In the genomic region with DNA sequence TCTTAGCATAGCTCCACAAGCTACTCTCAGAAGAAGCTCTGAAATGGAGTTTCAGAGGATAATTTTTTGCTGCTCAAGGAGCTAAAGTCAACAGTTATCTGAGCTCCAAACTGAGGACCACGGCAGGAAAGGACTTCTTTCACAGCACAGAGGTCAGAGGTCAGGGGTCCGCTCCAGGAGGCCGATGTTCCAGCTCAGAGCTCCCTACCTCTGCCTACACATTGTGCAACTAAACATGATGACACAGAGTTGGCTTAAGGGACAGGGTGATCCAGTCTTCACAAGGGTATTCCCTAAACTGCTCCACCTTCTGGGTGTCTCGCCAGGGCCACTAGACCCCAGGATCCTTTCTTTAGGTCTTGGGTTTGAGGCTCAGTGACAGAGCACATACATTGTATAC, we compare ENCODE assay signal across 27 mouse cellular contexts. TPM values are rescaled to one million over a fixed set of nuclear protein-coding genes. Genes with fewer than 3 reads are reported as not detected.
A peak's percentile ranks its signal among the peaks of the same experiment; 100 is the strongest.
DNase-seq lines count a peak whose midpoint lies in the region; ATAC-seq and TF ChIP-seq lines count a peak whose summit lies in the region.
"Had no signal": no experiment of that assay in that cellular context is flagged by ENCODE, and none has a peak within 500 bp of the region (broad histone marks: within the 10 kb centered on the region; RNA-seq: fewer than 3 reads in every experiment).

No protein-coding gene starts in this region.

- no peaks in the 10 kb centered on the region for H3K9me3 ChIP-seq in kidney, embryonic 16.5 days (ENCODE audit: low read length)
- H3K9me3 ChIP-seq in liver, embryonic 12.5 days (replicated peaks) = no peaks in the 10 kb centered on the region
- H3K9me3 ChIP-seq in liver, embryonic 11.5 days (ENCODE audit: control insufficient read depth, low read length) = no peaks in the 10 kb centered on the region
- H3K9me3 ChIP-seq in liver, postnatal 0 days (ENCODE audit: low read length) = no peaks in the 10 kb centered on the region
- H3K9me3 ChIP-seq in midbrain, embryonic 10.5 days (replicated peaks) = no peaks in the 10 kb centered on the region
- H3K9me3 ChIP-seq: heart, embryonic 15.5 days; hindbrain, embryonic 12.5 days; intestine, embryonic 15.5 days; limb, embryonic 13.5 days; midbrain, embryonic 12.5 days had no signal

- no peak overlapping the region for H3K4me3 ChIP-seq in kidney, embryonic 16.5 days (ENCODE audit: low read length)
- H3K4me3 ChIP-seq in liver, embryonic 12.5 days = no peak overlapping the region
- H3K4me3 ChIP-seq in liver, embryonic 11.5 days (ENCODE audit: low read depth, low read length) = no peak overlapping the region
- H3K4me3 ChIP-seq in brown adipose tissue, adult 24 weeks (ENCODE audit: insufficient read depth, low read depth, low read length) = no peak overlapping the region; the same call in 1 of the 2 replicates
- no peak overlapping the region for H3K4me3 ChIP-seq in liver, postnatal 0 days (ENCODE audit: low read depth, low read length)
- H3K4me3 ChIP-seq in midbrain, embryonic 10.5 days = no peak overlapping the region
- H3K4me3 ChIP-seq: erythroblast, embryonic 14.5 days; heart, embryonic 15.5 days; hindbrain, embryonic 12.5 days; intestine, embryonic 15.5 days; layer of hippocampus, adult 2 months; limb, embryonic 13.5 days; midbrain, embryonic 12.5 days had no signal

- TF ChIP-seq CTCF in liver, postnatal 0 days (IDR thresholded peaks at IDR 0.05; ENCODE audit: low read depth) = no peak

- DNase-seq in kidney, adult 9 months = no peak
- DNase-seq in liver, embryonic 11.5 days (ENCODE audit: low spot score) = no peak
- DNase-seq in liver, postnatal 0 days = peak; percentile 66
- DNase-seq in urinary bladder, postnatal 4 days (ENCODE audit: low spot score in 2 of 2) = no peak
- DNase-seq in midbrain, embryonic 10.5 days (ENCODE audit: low spot score) = no peak
- DNase-seq: adrenal gland, postnatal 25 days; cerebellum, adult 2 months; cerebellum, postnatal 14 days; lung, adult 2 months; lung, postnatal 10 days; right cerebral cortex, postnatal 4 days; thymus, adult 18-20 months; thymus, postnatal 25 days had no signal

- no peak overlapping the region; the same call in 1 of the 2 replicates for H3K4me2 ChIP-seq in kidney, embryonic 16.5 days (replicated peaks; ENCODE audit: low read depth, low read length)
- no peak overlapping the region for H3K4me2 ChIP-seq in liver, embryonic 12.5 days
- no peak overlapping the region for H3K4me2 ChIP-seq in liver, embryonic 11.5 days
- H3K4me2 ChIP-seq in liver, postnatal 0 days (ENCODE audit: low read depth, low read length) = no peak overlapping the region
- H3K4me2 ChIP-seq: hindbrain, embryonic 12.5 days; intestine, embryonic 15.5 days; midbrain, embryonic 12.5 days had no signal

- no peaks in the 10 kb centered on the region; the same call in 1 of the 2 replicates for H3K36me3 ChIP-seq in kidney, embryonic 16.5 days (ENCODE audit: insufficient read depth, low read length)
- H3K36me3 ChIP-seq in liver, embryonic 12.5 days = peaks cover 14% of the 10 kb centered on the region
- no peaks in the 10 kb centered on the region; the same call in 1 of the 2 replicates for H3K36me3 ChIP-seq in liver, embryonic 11.5 days (ENCODE audit: control insufficient read depth, insufficient read depth, low read length)
- no peaks in the 10 kb centered on the region for H3K36me3 ChIP-seq in liver, postnatal 0 days (replicated peaks; ENCODE audit: insufficient read depth, low read length)
- H3K36me3 ChIP-seq in midbrain, embryonic 10.5 days = peaks cover 13% of the 10 kb centered on the region
- H3K36me3 ChIP-seq: intestine, embryonic 15.5 days; midbrain, embryonic 12.5 days had no signal

- no peaks in the 10 kb centered on the region for H3K27me3 ChIP-seq in kidney, embryonic 16.5 days (ENCODE audit: insufficient read depth, low read length)
- H3K27me3 ChIP-seq in liver, embryonic 12.5 days (replicated peaks) = no peaks in the 10 kb centered on the region
- no peaks in the 10 kb centered on the region for H3K27me3 ChIP-seq in liver, embryonic 11.5 days (replicated peaks; ENCODE audit: control insufficient read depth, insufficient read depth, low read length)
- H3K27me3 ChIP-seq in liver, postnatal 0 days (ENCODE audit: insufficient read depth, low read length) = no peaks in the 10 kb centered on the region
- H3K27me3 ChIP-seq in midbrain, embryonic 10.5 days (ENCODE audit: low read depth, poor library complexity, severe bottlenecking) = no peaks in the 10 kb centered on the region
- H3K27me3 ChIP-seq: heart, embryonic 15.5 days; hindbrain, embryonic 12.5 days; intestine, embryonic 15.5 days; limb, embryonic 13.5 days; midbrain, embryonic 12.5 days had no signal

- TF ChIP-seq EP300 in liver, postnatal 0 days (IDR thresholded peaks at IDR 0.05; ENCODE audit: low read depth) = no peak

- peak overlapping the region; percentile 23; the same call in 1 of the 2 replicates for H3K9ac ChIP-seq in kidney, embryonic 16.5 days (replicated peaks; ENCODE audit: low read length)
- no peak overlapping the region for H3K9ac ChIP-seq in liver, embryonic 12.5 days
- H3K9ac ChIP-seq in liver, embryonic 11.5 days (ENCODE audit: low read depth, low read length) = no peak overlapping the region
- H3K9ac ChIP-seq in liver, postnatal 0 days (replicated peaks) = no peak overlapping the region
- H3K9ac ChIP-seq: heart, embryonic 15.5 days; hindbrain, embryonic 12.5 days; intestine, embryonic 15.5 days; limb, embryonic 13.5 days; midbrain, embryonic 12.5 days had no signal

- H3K4me1 ChIP-seq in kidney, embryonic 16.5 days (ENCODE audit: insufficient read depth, low read length) = peaks cover 22% of the 10 kb centered on the region
- peaks cover 48% of the 10 kb centered on the region for H3K4me1 ChIP-seq in liver, embryonic 12.5 days
- peaks cover 30% of the 10 kb centered on the region for H3K4me1 ChIP-seq in liver, embryonic 11.5 days (replicated peaks; ENCODE audit: control insufficient read depth, insufficient read depth, low read length)
- H3K4me1 ChIP-seq in brown adipose tissue, adult 24 weeks (ENCODE audit: control insufficient read depth, insufficient read depth, insufficient read length, low read length) = peaks cover 28% of the 10 kb centered on the region
- peaks cover 32% of the 10 kb centered on the region for H3K4me1 ChIP-seq in liver, postnatal 0 days (ENCODE audit: insufficient read depth)
- H3K4me1 ChIP-seq in midbrain, embryonic 10.5 days = peaks cover 29% of the 10 kb centered on the region

- H3K27ac ChIP-seq in kidney, embryonic 16.5 days (ENCODE audit: low read length) = no peak overlapping the region
- H3K27ac ChIP-seq in liver, embryonic 12.5 days = 0 out of 2 replicates have a peak overlapping the region, but pooled peaks have one; percentile 5
- no peak overlapping the region for H3K27ac ChIP-seq in liver, embryonic 11.5 days (ENCODE audit: low read depth, low read length)
- H3K27ac ChIP-seq in brown adipose tissue, adult 24 weeks (replicated peaks; ENCODE audit: low read depth, low read length) = peak overlapping the region; percentile 50
- H3K27ac ChIP-seq in liver, postnatal 0 days (ENCODE audit: low read depth) = peak overlapping the region; percentile 62
- H3K27ac ChIP-seq in midbrain, embryonic 10.5 days (replicated peaks) = no peak overlapping the region
- H3K27ac ChIP-seq: heart, embryonic 15.5 days; hindbrain, embryonic 12.5 days; hindbrain, postnatal 0 days; intestine, embryonic 15.5 days; layer of hippocampus, adult 2 months; limb, embryonic 13.5 days; midbrain, embryonic 12.5 days; stomach, postnatal 0 days had no signal

- no peak for ATAC-seq in kidney, embryonic 16.5 days (ENCODE audit: low FRiP score, low TSS enrichment)
- ATAC-seq in liver, embryonic 12.5 days = no peak
- no peak for ATAC-seq in liver, embryonic 11.5 days (replicated peaks; ENCODE audit: low FRiP score)
- ATAC-seq in liver, postnatal 0 days = peak; percentile 18
- ATAC-seq: CD4-positive, CD25-positive, alpha-beta regulatory T cell, adult 4 months; forebrain, embryonic 16.5 days; hindbrain, postnatal 0 days; intestine, embryonic 15.5 days had no signal

- 34% methylated on average over 4 of the region's 4 CpGs for WGBS in kidney, embryonic 16.5 days
- WGBS in liver, embryonic 12.5 days (ENCODE audit: insufficient replicate concordance) = 67% methylated on average over 4 of the region's 4 CpGs
- WGBS in liver, embryonic 11.5 days = 55% methylated on average over 4 of the region's 4 CpGs
- 45% methylated on average over 4 of the region's 4 CpGs for WGBS in liver, postnatal 0 days (ENCODE audit: insufficient replicate concordance)
- WGBS in midbrain, embryonic 10.5 days = 55% methylated on average over 4 of the region's 4 CpGs

RNA-seq across cellular contexts. Expression of gene Atox1, which starts 2.5 kb away (rescaled TPM):
- polyA plus RNA-seq in kidney, embryonic 16.5 days (2015; fragmentation: Nextera tagmentation; extraction: Ambion mirVana) = 376 and 406 TPM in 2 replicates
- 203 and 210 TPM in 2 replicates for polyA plus RNA-seq in liver, embryonic 12.5 days (2016; fragmentation: Nextera tagmentation; extraction: Ambion mirVana)
- 243 and 270 TPM in 2 replicates for polyA plus RNA-seq in liver, embryonic 11.5 days (2014; fragmentation: Nextera tagmentation; extraction: Ambion mirVana)
- 386 and 509 TPM in 2 replicates for polyA plus RNA-seq in brown adipose tissue, adult 24 weeks (2012; ENCODE audit: insufficient read depth, insufficient read length, missing spikeins)
- polyA plus RNA-seq in liver, postnatal 0 days (2015; fragmentation: Nextera tagmentation; extraction: Ambion mirVana) = 261 and 271 TPM in 2 replicates
- polyA plus RNA-seq in midbrain, embryonic 10.5 days (2016; fragmentation: Nextera tagmentation; extraction: Ambion mirVana) = 229 and 231 TPM in 2 replicates

RNA-seq across cellular contexts. Expression of gene G3bp1, which starts 11.0 kb away (rescaled TPM):
- polyA plus RNA-seq in kidney, embryonic 16.5 days (2015; fragmentation: Nextera tagmentation; extraction: Ambion mirVana) = 188 and 197 TPM in 2 replicates
- polyA plus RNA-seq in liver, embryonic 12.5 days (2016; fragmentation: Nextera tagmentation; extraction: Ambion mirVana) = 136 TPM in 2 replicates
- 204 and 223 TPM in 2 replicates for polyA plus RNA-seq in liver, embryonic 11.5 days (2014; fragmentation: Nextera tagmentation; extraction: Ambion mirVana)
- 17.0 and 19.4 TPM in 2 replicates for polyA plus RNA-seq in brown adipose tissue, adult 24 weeks (2012; ENCODE audit: insufficient read depth, insufficient read length, missing spikeins)
- 34.2 and 36.8 TPM in 2 replicates for polyA plus RNA-seq in liver, postnatal 0 days (2015; fragmentation: Nextera tagmentation; extraction: Ambion mirVana)
- 258 and 281 TPM in 2 replicates for polyA plus RNA-seq in midbrain, embryonic 10.5 days (2016; fragmentation: Nextera tagmentation; extraction: Ambion mirVana)

RNA-seq across cellular contexts. Expression of gene Sparc, which starts 35.5 kb away (rescaled TPM):
- polyA plus RNA-seq in kidney, embryonic 16.5 days (2015; fragmentation: Nextera tagmentation; extraction: Ambion mirVana) = 1,474 and 1,572 TPM in 2 replicates
- polyA plus RNA-seq in liver, embryonic 12.5 days (2016; fragmentation: Nextera tagmentation; extraction: Ambion mirVana) = 167 and 173 TPM in 2 replicates
- 300 and 334 TPM in 2 replicates for polyA plus RNA-seq in liver, embryonic 11.5 days (2014; fragmentation: Nextera tagmentation; extraction: Ambion mirVana)
- polyA plus RNA-seq in brown adipose tissue, adult 24 weeks (2012; ENCODE audit: insufficient read depth, insufficient read length, missing spikeins) = 730 and 804 TPM in 2 replicates
- polyA plus RNA-seq in liver, postnatal 0 days (2015; fragmentation: Nextera tagmentation; extraction: Ambion mirVana) = 258 and 272 TPM in 2 replicates
- 333 and 416 TPM in 2 replicates for polyA plus RNA-seq in midbrain, embryonic 10.5 days (2016; fragmentation: Nextera tagmentation; extraction: Ambion mirVana)

Comparison
In these comparisons a context has a peak if more than half of its experiments do, and no peak if none do; other contexts are left out.
1. H3K27ac ChIP-seq: peak in liver, embryonic 12.5 days (single experiment), brown adipose tissue, adult 24 weeks (single experiment) and liver, postnatal 0 days (single experiment); none in kidney, embryonic 16.5 days (single experiment), liver, embryonic 11.5 days (single experiment) and midbrain, embryonic 10.5 days (single experiment).